Mouse (Mus musculus): ENCODE measurements around the gene Eps8l2.

DNA sequence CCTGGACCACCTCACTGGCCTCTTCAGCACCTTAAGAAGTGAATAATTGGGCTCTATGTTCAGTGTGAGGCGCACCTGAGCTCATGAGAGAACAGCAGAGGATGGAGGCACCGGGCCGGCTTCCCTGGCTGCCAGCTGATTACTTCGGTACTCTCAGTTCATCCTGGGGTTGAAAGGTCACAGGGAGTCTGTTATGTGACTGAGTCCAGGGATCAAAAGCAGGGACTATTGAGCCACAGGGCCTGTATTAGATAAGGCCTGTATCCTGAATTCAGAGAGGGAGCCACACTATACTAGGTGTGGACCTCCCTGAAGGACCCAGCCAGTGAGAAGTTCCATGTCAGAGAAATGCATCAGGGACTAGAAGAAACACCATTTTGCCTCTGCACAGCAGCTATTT lies 34.1 kb upstream of the Eps8l2 start:
- TF ChIP-seq FOSL1 (IDR thresholded peaks at IDR 0.05; ENCODE audit: insufficient read depth, low read length, poor library complexity, severe bottlenecking) (no peak), CTCF (IDR thresholded peaks at IDR 0.05; ENCODE audit: control insufficient read depth, insufficient read depth, insufficient read length) (no peak), MAX (IDR thresholded peaks at IDR 0.05) (no peak), MYOG (IDR thresholded peaks at IDR 0.05; ENCODE audit: control insufficient read depth, extremely low read depth, insufficient read length) (no peak)

Data from C2C12 (cell line).